Mouse (Mus musculus) heart, embryonic 12.5 days (tissue): ENCODE measurements around the gene Pam16. TPM values are rescaled to one million over a fixed set of nuclear protein-coding genes. Genes with fewer than 3 reads are reported as not detected.
"Not testable (repeated sequence)": the region's sequence is repeated elsewhere in the genome, so short reads cannot be mapped to it uniquely, and the experiment has no call there.

Experiments
- ATAC-seq: fragments of 200-750 bp; cut with Nextera tagmentation; 2 replicates; pipeline ENCODE4 v1.8.0; 2017; ENCODE audit warnings: moderate TSS enrichment, moderate library complexity; ENCODE audit not compliant: insufficient number of reproducible peaks, low FRiP score
- H3K27ac ChIP-seq: fragments of 300-500 bp; sonication (generic); 2 replicates; pipeline ENCODE4 v1.5.1; 2016; ENCODE audit warnings: mild to moderate bottlenecking, moderate library complexity; ENCODE audit not compliant: poor library complexity, severe bottlenecking
- H3K27me3 ChIP-seq: fragments of 300-500 bp; sonication (generic); replicated peaks from 2 replicates; pipeline ENCODE4 v1.6.1; 2016; ENCODE audit warnings: mild to moderate bottlenecking, moderate library complexity
- H3K36me3 ChIP-seq: fragments of 300-500 bp; sonication (generic); 2 replicates; pipeline ENCODE4 v1.6.1; 2016; ENCODE audit warnings: mild to moderate bottlenecking, moderate library complexity
- H3K4me1 ChIP-seq: fragments of 300-500 bp; sonication (generic); replicated peaks from 2 replicates; pipeline ENCODE4 v1.6.1; 2016; ENCODE audit warnings: mild to moderate bottlenecking
- H3K4me2 ChIP-seq: fragments of 300-500 bp; sonication (generic); 2 replicates; pipeline ENCODE4 v1.6.1; 2016; ENCODE audit warnings: mild to moderate bottlenecking, moderate library complexity
- H3K4me3 ChIP-seq: fragments of 300-500 bp; sonication (generic); 2 replicates; pipeline ENCODE4 v1.5.1; 2016; ENCODE audit warnings: mild to moderate bottlenecking
- H3K9ac ChIP-seq: fragments of 300-500 bp; sonication (generic); 2 replicates; pipeline ENCODE4 v1.6.1; 2016; ENCODE audit warnings: mild to moderate bottlenecking, moderate library complexity
- H3K9me3 ChIP-seq: fragments of 300-500 bp; sonication (generic); replicated peaks from 2 replicates; pipeline ENCODE4 v1.6.1; 2016; ENCODE audit warnings: mild to moderate bottlenecking, moderate library complexity
- WGBS: fragments of 180-500 bp; shearing (Covaris S2); methylation state at CpG from one replicate; pipeline ENCODE4 v1.1.7; 2016; 5-methylcytosine and 5-hydroxymethylcytosine counted together
- polyA plus RNA-seq: library from polyadenylated mRNA; unstranded; fragments of >200 nt; fragmentation: Nextera tagmentation; extraction: Ambion mirVana; gene quantifications from 2 replicates; pipeline ENCODE4 v1.2.1, GENCODE M21; 2016

The Pam16 gene
- polyA plus RNA-seq, 1 experiment from 2014 or later, result 127 TPM

GRCm38 (mm10) chr16:4592909-4593875 is 31.6 kb downstream of the Pam16 start:
- Histone ChIP-seq H3K27me3 (no peaks in the 10 kb centered on the region), H3K36me3 (peaks cover 14% of the 10 kb centered on the region), H3K9me3 (no peaks in the 10 kb centered on the region), H3K9ac (peak overlapping the region; percentile 97), H3K27ac (peak overlapping the region; percentile 96), H3K4me2 (peak overlapping the region; percentile 78), H3K4me1 (peaks cover 47% of the 10 kb centered on the region), H3K4me3 (peak overlapping the region; percentile 87)
- ATAC-seq, result no peak
- WGBS, result 13% methylated on average over 32 of the region's 32 CpGs

GRCm38 (mm10) chr16:4590236-4590635 is 34.6 kb downstream of the Pam16 start:
- Histone ChIP-seq H3K27me3 (no peaks in the 10 kb centered on the region), H3K9ac (no peak overlapping the region), H3K4me2 (no peak overlapping the region), H3K9me3 (no peaks in the 10 kb centered on the region), H3K4me3 (no peak overlapping the region), H3K27ac (no peak overlapping the region), H3K36me3 (peaks cover 14% of the 10 kb centered on the region), H3K4me1 (peaks cover 37% of the 10 kb centered on the region)
- no peak for ATAC-seq
- WGBS, result 91% methylated on average over 9 of the region's 9 CpGs

GRCm38 (mm10) chr16:4587516-4588210 is 37.1 kb downstream of the Pam16 start:
- peak overlapping the region; percentile 93 for H3K27ac ChIP-seq
- no peak for ATAC-seq
- H3K4me3 ChIP-seq, result no peak overlapping the region
- H3K27me3 ChIP-seq, result no peaks in the 10 kb centered on the region
- 32% methylated on average over 5 of the region's 5 CpGs for WGBS
- H3K36me3 ChIP-seq, result peaks cover 14% of the 10 kb centered on the region
- peak overlapping the region; percentile 32 for H3K9ac ChIP-seq
- no peaks in the 10 kb centered on the region for H3K9me3 ChIP-seq
- peaks cover 31% of the 10 kb centered on the region for H3K4me1 ChIP-seq
- peak overlapping the region; percentile 66; the same call in 1 of the 2 replicates for H3K4me2 ChIP-seq

- WGBS, result under 1% methylated on average over 43 of the region's 43 CpGs
- Histone ChIP-seq H3K4me2 (peak overlapping the region; percentile 66), H3K4me1 (peaks cover 26% of the 10 kb centered on the region), H3K9me3 (no peaks in the 10 kb centered on the region), H3K9ac (peak overlapping the region; percentile 69), H3K27me3 (no peaks in the 10 kb centered on the region), H3K27ac (peak overlapping the region; percentile 93), H3K4me3 (peak overlapping the region; percentile 41), H3K36me3 (peaks cover 14% of the 10 kb centered on the region)
- peak; percentile 99 for ATAC-seq
Measured at GRCm38 (mm10) chr16:4586531-4587123, 38.2 kb downstream of the Pam16 start.

GRCm38 (mm10) chr16:4585642-4586530 is 38.9 kb downstream of the Pam16 start:
- H3K4me1 ChIP-seq, result peaks cover 26% of the 10 kb centered on the region
- WGBS, result 7% methylated on average over 14 of the region's 14 CpGs
- H3K4me2 ChIP-seq, result peak overlapping the region; percentile 66

GRCm38 (mm10) chr16:4584438-4584837 is 40.4 kb downstream of the Pam16 start:
- H3K4me1 ChIP-seq, result peaks cover 26% of the 10 kb centered on the region
- H3K27me3 ChIP-seq, result no peaks in the 10 kb centered on the region
- H3K4me3 ChIP-seq, result no peak overlapping the region
- no peak overlapping the region for H3K4me2 ChIP-seq
- no peak for ATAC-seq
- H3K27ac ChIP-seq, result no peak overlapping the region
- WGBS, result 74% methylated on average over 5 of the region's 5 CpGs
- H3K36me3 ChIP-seq, result 0 out of 2 replicates have a peak, but pooled peaks cover 2% of the 10 kb centered on the region
- H3K9me3 ChIP-seq, result no peaks in the 10 kb centered on the region
- no peak overlapping the region for H3K9ac ChIP-seq

More at GRCm38 (mm10) chr16:4585642-4586530, 38.9 kb downstream of the Pam16 start:
- Histone ChIP-seq H3K4me3 (peak overlapping the region; percentile 41), H3K27ac (peak overlapping the region; percentile 79), H3K36me3 (peaks cover 10% of the 10 kb centered on the region), H3K9me3 (no peaks in the 10 kb centered on the region), H3K27me3 (no peaks in the 10 kb centered on the region), H3K9ac (peak overlapping the region; percentile 31)
- peak; percentile 13 for ATAC-seq

GRCm38 (mm10) chr16:4583807-4584206 is 41.0 kb downstream of the Pam16 start:
- WGBS, result 81% methylated on average over 3 of the region's 3 CpGs
- Histone ChIP-seq H3K36me3 (no peaks in the 10 kb centered on the region), H3K9me3 (no peaks in the 10 kb centered on the region), H3K27me3 (no peaks in the 10 kb centered on the region), H3K4me3 (no peak overlapping the region), H3K27ac (no peak overlapping the region), H3K9ac (no peak overlapping the region), H3K4me2 (no peak overlapping the region), H3K4me1 (peaks cover 30% of the 10 kb centered on the region)
- ATAC-seq, result no peak

- H3K27ac ChIP-seq, H3K36me3 ChIP-seq, H3K4me3 ChIP-seq, ATAC-seq, H3K9me3 ChIP-seq, H3K9ac ChIP-seq, H3K4me2 ChIP-seq, H3K27me3 ChIP-seq: not testable (repeated sequence)
- 80% methylated on average over 4 of the region's 4 CpGs for WGBS
- H3K4me1 ChIP-seq, result peaks cover 22% of the 10 kb centered on the region
Measured at GRCm38 (mm10) chr16:4581179-4581578, 43.6 kb downstream of the Pam16 start.

- H3K4me2 ChIP-seq, result no peak overlapping the region
- no peaks in the 10 kb centered on the region for H3K9me3 ChIP-seq
- no peak overlapping the region for H3K4me3 ChIP-seq
- H3K27me3 ChIP-seq, result no peaks in the 10 kb centered on the region
- no peak overlapping the region for H3K9ac ChIP-seq
- WGBS, result 52% methylated on average over 7 of the region's 7 CpGs
- peaks cover 12% of the 10 kb centered on the region; the same call in 1 of the 2 replicates for H3K4me1 ChIP-seq
- no peak overlapping the region for H3K27ac ChIP-seq
- no peaks in the 10 kb centered on the region for H3K36me3 ChIP-seq
- no peak for ATAC-seq
Measured at GRCm38 (mm10) chr16:4578630-4579029, 46.2 kb downstream of the Pam16 start.

- no peak overlapping the region for H3K4me2 ChIP-seq
- H3K9me3 ChIP-seq, result no peaks in the 10 kb centered on the region
- ATAC-seq, result 0 out of 2 replicates have a peak, but pooled peaks have one; percentile 25
- 40% methylated on average over 2 of the region's 2 CpGs for WGBS
- H3K27ac ChIP-seq, result no peak overlapping the region
- peaks cover 10% of the 10 kb centered on the region; the same call in 1 of the 2 replicates for H3K4me1 ChIP-seq
- no peak overlapping the region for H3K9ac ChIP-seq
- no peak overlapping the region for H3K4me3 ChIP-seq
- no peaks in the 10 kb centered on the region for H3K27me3 ChIP-seq
- H3K36me3 ChIP-seq, result no peaks in the 10 kb centered on the region
Measured at GRCm38 (mm10) chr16:4576873-4577272, 47.9 kb downstream of the Pam16 start.
